Mouse (Mus musculus) embryo, embryonic 11 days (tissue): ENCODE measurements at regions not wholly inside any gene's neighbourhood (a gene's known extent, or its start where the extent isn't known, plus 50 kb on each side); places are given as distances from the start of the nearest gene placed in this dataset.
"Not testable (repeated sequence)": the region's sequence is repeated elsewhere in the genome, so short reads cannot be mapped to it uniquely, and the experiment has no call there.

ENCODE experiments used
- DNase-seq: peaks from one replicate; pipeline ENCODE4 v3.0.0-alpha.2; 2015

- no peak for DNase-seq
Observed at GRCm38 (mm10) chr14:9492228-9492627, 826.2 kb upstream of the 4930452B06Rik start.

GRCm38 (mm10) chr14:9488585-9488984 is 822.5 kb upstream of the 4930452B06Rik start:
- DNase-seq = no peak

- no peak for DNase-seq
Observed at GRCm38 (mm10) chr14:9478981-9479380, 812.9 kb upstream of the 4930452B06Rik start.

- DNase-seq = no peak
Observed at GRCm38 (mm10) chr14:9475169-9475568, 809.1 kb upstream of the 4930452B06Rik start.

GRCm38 (mm10) chr14:9469686-9470085 is 803.6 kb upstream of the 4930452B06Rik start:
- no peak for DNase-seq

- no peak for DNase-seq
Observed at GRCm38 (mm10) chr14:9468654-9469053, 802.6 kb upstream of the 4930452B06Rik start.

GRCm38 (mm10) chr14:9467690-9468458 is 801.8 kb upstream of the 4930452B06Rik start:
- DNase-seq = no peak

- no peak for DNase-seq
Observed at GRCm38 (mm10) chr14:9460006-9460405, 794.0 kb upstream of the 4930452B06Rik start.

- DNase-seq = no peak
Observed at GRCm38 (mm10) chr14:9458856-9459255, 792.8 kb upstream of the 4930452B06Rik start.

- DNase-seq = peak; percentile 50
Observed at GRCm38 (mm10) chr14:9457801-9458495, 791.9 kb upstream of the 4930452B06Rik start.

- no peak for DNase-seq
Observed at GRCm38 (mm10) chr14:9455986-9456385, 789.9 kb upstream of the 4930452B06Rik start.

GRCm38 (mm10) chr14:9449942-9450341 is 783.9 kb upstream of the 4930452B06Rik start:
- peak; percentile 34 for DNase-seq

GRCm38 (mm10) chr14:9437896-9438295 is 771.9 kb upstream of the 4930452B06Rik start:
- no peak for DNase-seq

GRCm38 (mm10) chr14:9435136-9435535 is 769.1 kb upstream of the 4930452B06Rik start:
- DNase-seq = no peak

GRCm38 (mm10) chr14:9433081-9433590 is 767.1 kb upstream of the 4930452B06Rik start:
- no peak for DNase-seq

GRCm38 (mm10) chr14:9431798-9432197 is 765.8 kb upstream of the 4930452B06Rik start:
- no peak for DNase-seq

- no peak for DNase-seq
Observed at GRCm38 (mm10) chr14:9411822-9412403, 745.9 kb upstream of the 4930452B06Rik start.

- DNase-seq = no peak
Observed at GRCm38 (mm10) chr14:9403688-9404087, 737.6 kb upstream of the 4930452B06Rik start.

- DNase-seq = no peak
Observed at GRCm38 (mm10) chr14:9400861-9401260, 734.8 kb upstream of the 4930452B06Rik start.

- peak; percentile 74 for DNase-seq
Observed at GRCm38 (mm10) chr14:9393271-9393771, 727.3 kb upstream of the 4930452B06Rik start.

GRCm38 (mm10) chr14:9389878-9390536 is 724.0 kb upstream of the 4930452B06Rik start:
- not testable (repeated sequence) for DNase-seq

GRCm38 (mm10) chr14:9389180-9389579 is 723.1 kb upstream of the 4930452B06Rik start:
- no peak for DNase-seq
